Mouse (Mus musculus) midbrain, embryonic 15.5 days (tissue): ENCODE measurements around the gene Nr2e3. TPM values are rescaled to one million over a fixed set of nuclear protein-coding genes. Genes with fewer than 3 reads are reported as not detected.
"Not testable (repeated sequence)": the region's sequence is repeated elsewhere in the genome, so short reads cannot be mapped to it uniquely, and the experiment has no call there.

ENCODE experiments used
- ATAC-seq: fragments of 200-750 bp; cut with Nextera tagmentation; replicated peaks from 2 replicates; pipeline ENCODE4 v1.8.0; 2017; ENCODE audit warnings: moderate TSS enrichment
- H3K27ac ChIP-seq: fragments of 300-500 bp; sonication (generic); 2 replicates; pipeline ENCODE4 v1.5.1; 2015; ENCODE audit warnings: mild to moderate bottlenecking, inconsistent platforms
- H3K27me3 ChIP-seq: fragments of 300-500 bp; sonication (generic); replicated peaks from 2 replicates; pipeline ENCODE4 v1.6.1; 2015; ENCODE audit warnings: inconsistent platforms
- H3K36me3 ChIP-seq: fragments of 300-500 bp; sonication (generic); replicated peaks from 2 replicates; pipeline ENCODE4 v1.6.1; 2015; ENCODE audit warnings: inconsistent platforms
- H3K4me1 ChIP-seq: fragments of 300-500 bp; sonication (generic); 2 replicates; pipeline ENCODE4 v1.6.1; 2015; ENCODE audit warnings: inconsistent platforms
- H3K4me2 ChIP-seq: fragments of 300-500 bp; sonication (generic); 2 replicates; pipeline ENCODE4 v1.6.1; 2015; ENCODE audit warnings: inconsistent platforms, mild to moderate bottlenecking, moderate library complexity
- H3K4me3 ChIP-seq: fragments of 300-500 bp; sonication (generic); 2 replicates; pipeline ENCODE4 v1.5.1; 2015; ENCODE audit warnings: mild to moderate bottlenecking, inconsistent platforms
- H3K9ac ChIP-seq: fragments of 300-500 bp; sonication (generic); 2 replicates; pipeline ENCODE4 v1.6.1; 2015; ENCODE audit warnings: mild to moderate bottlenecking, inconsistent platforms
- H3K9me3 ChIP-seq: fragments of 300-500 bp; sonication (generic); 2 replicates; pipeline ENCODE4 v1.6.1; 2016; ENCODE audit warnings: inconsistent platforms
- WGBS: fragments of 180-500 bp; shearing (Covaris S2); methylation state at CpG from one replicate; pipeline ENCODE4 v1.1.7; 2015; ENCODE audit warnings: mixed read lengths; 5-methylcytosine and 5-hydroxymethylcytosine counted together
- polyA plus RNA-seq: library from polyadenylated mRNA; unstranded; fragments of >200 nt; fragmentation: Nextera tagmentation; extraction: Ambion mirVana; gene quantifications from 2 replicates; pipeline ENCODE4 v1.2.1, GENCODE M21; 2015

Gene Nr2e3
- polyA plus RNA-seq, 1 experiment from 2014 or later, result not detected

- WGBS, result 92% methylated on average over 17 of the region's 17 CpGs
- no peak overlapping the region for H3K4me3 ChIP-seq
Observed at GRCm38 (mm10) chr9:59948691-59949250, 11.7 kb downstream of the Nr2e3 start.

GRCm38 (mm10) chr9:59948226-59948625 lies 12.2 kb downstream of the Nr2e3 start:
- ATAC-seq, result no peak
- Histone ChIP-seq H3K27me3 (no peaks in the 10 kb centered on the region), H3K9me3 (no peaks in the 10 kb centered on the region), H3K27ac (no peak overlapping the region), H3K4me3 (no peak overlapping the region), H3K4me1 (no peaks in the 10 kb centered on the region), H3K9ac (no peak overlapping the region), H3K4me2 (no peak overlapping the region), H3K36me3 (no peaks in the 10 kb centered on the region)
- 72% methylated on average over 8 of the region's 8 CpGs for WGBS

More at GRCm38 (mm10) chr9:59948691-59949250, 11.7 kb downstream of the Nr2e3 start:
- no peak overlapping the region for H3K9ac ChIP-seq
- H3K36me3 ChIP-seq, result no peaks in the 10 kb centered on the region
- no peaks in the 10 kb centered on the region for H3K27me3 ChIP-seq
- H3K4me1 ChIP-seq, result no peaks in the 10 kb centered on the region
- H3K9me3 ChIP-seq, result no peaks in the 10 kb centered on the region
- no peak overlapping the region for H3K27ac ChIP-seq
- ATAC-seq, result no peak
- H3K4me2 ChIP-seq, result no peak overlapping the region

GRCm38 (mm10) chr9:59947271-59947670 lies 13.2 kb downstream of the Nr2e3 start:
- no peak overlapping the region for H3K9ac ChIP-seq
- H3K4me2 ChIP-seq, result no peak overlapping the region
- H3K36me3 ChIP-seq, result no peaks in the 10 kb centered on the region
- no peaks in the 10 kb centered on the region for H3K27me3 ChIP-seq
- WGBS, result 84% methylated on average over 8 of the region's 8 CpGs
- no peaks in the 10 kb centered on the region for H3K4me1 ChIP-seq
- H3K9me3 ChIP-seq, result no peaks in the 10 kb centered on the region
- no peak overlapping the region for H3K4me3 ChIP-seq
- no peak for ATAC-seq
- no peak overlapping the region for H3K27ac ChIP-seq

GRCm38 (mm10) chr9:59945241-59945640 lies 15.2 kb downstream of the Nr2e3 start:
- 73% methylated on average over 3 of the region's 3 CpGs for WGBS
- ATAC-seq, result no peak
- no peaks in the 10 kb centered on the region for H3K27me3 ChIP-seq
- no peaks in the 10 kb centered on the region for H3K4me1 ChIP-seq
- no peak overlapping the region for H3K4me3 ChIP-seq
- no peak overlapping the region for H3K4me2 ChIP-seq
- no peak overlapping the region for H3K27ac ChIP-seq
- H3K9me3 ChIP-seq, result no peaks in the 10 kb centered on the region
- H3K9ac ChIP-seq, result no peak overlapping the region
- no peaks in the 10 kb centered on the region for H3K36me3 ChIP-seq

GRCm38 (mm10) chr9:59943826-59944225 lies 16.6 kb downstream of the Nr2e3 start:
- no peak overlapping the region for H3K4me2 ChIP-seq
- no peak overlapping the region for H3K4me3 ChIP-seq
- H3K27me3 ChIP-seq, result no peaks in the 10 kb centered on the region
- H3K36me3 ChIP-seq, result no peaks in the 10 kb centered on the region
- no peaks in the 10 kb centered on the region for H3K4me1 ChIP-seq
- H3K9me3 ChIP-seq, result no peaks in the 10 kb centered on the region
- H3K9ac ChIP-seq, result no peak overlapping the region
- WGBS, result 89% methylated on average over 6 of the region's 6 CpGs
- no peak overlapping the region for H3K27ac ChIP-seq
- ATAC-seq, result no peak

GRCm38 (mm10) chr9:59942501-59943085 lies 17.9 kb downstream of the Nr2e3 start:
- WGBS, result 64% methylated on average over 5 of the region's 5 CpGs
- no peaks in the 10 kb centered on the region for H3K27me3 ChIP-seq
- no peaks in the 10 kb centered on the region for H3K4me1 ChIP-seq
- no peak for ATAC-seq
- no peak overlapping the region for H3K4me3 ChIP-seq
- H3K36me3 ChIP-seq, result no peaks in the 10 kb centered on the region
- H3K27ac ChIP-seq, result no peak overlapping the region
- H3K9me3 ChIP-seq, result no peaks in the 10 kb centered on the region
- no peak overlapping the region for H3K9ac ChIP-seq
- H3K4me2 ChIP-seq, result no peak overlapping the region

- no peak overlapping the region for H3K27ac ChIP-seq
- no peak overlapping the region for H3K9ac ChIP-seq
- no peaks in the 10 kb centered on the region for H3K27me3 ChIP-seq
- H3K36me3 ChIP-seq, result no peaks in the 10 kb centered on the region
- H3K4me3 ChIP-seq, result no peak overlapping the region
- no peak for ATAC-seq
- no peaks in the 10 kb centered on the region for H3K4me1 ChIP-seq
- no peak overlapping the region for H3K4me2 ChIP-seq
- H3K9me3 ChIP-seq, result no peaks in the 10 kb centered on the region
- WGBS, result 80% methylated on average over 9 of the region's 9 CpGs
Observed at GRCm38 (mm10) chr9:59941885-59942350, 18.5 kb downstream of the Nr2e3 start.

GRCm38 (mm10) chr9:59940913-59941884 lies 19.3 kb downstream of the Nr2e3 start:
- WGBS, result 81% methylated on average over 12 of the region's 12 CpGs
- no peak overlapping the region for H3K9ac ChIP-seq
- H3K36me3 ChIP-seq, result no peaks in the 10 kb centered on the region
- no peak overlapping the region for H3K4me3 ChIP-seq
- H3K9me3 ChIP-seq, result no peaks in the 10 kb centered on the region
- no peak overlapping the region for H3K4me2 ChIP-seq
- ATAC-seq, result no peak
- no peaks in the 10 kb centered on the region for H3K27me3 ChIP-seq
- H3K27ac ChIP-seq, result no peak overlapping the region
- H3K4me1 ChIP-seq, result no peaks in the 10 kb centered on the region

GRCm38 (mm10) chr9:59939691-59940090 lies 20.8 kb downstream of the Nr2e3 start:
- no peaks in the 10 kb centered on the region for H3K36me3 ChIP-seq
- no peaks in the 10 kb centered on the region for H3K9me3 ChIP-seq
- no peak overlapping the region for H3K27ac ChIP-seq
- no peaks in the 10 kb centered on the region for H3K4me1 ChIP-seq
- H3K4me3 ChIP-seq, result no peak overlapping the region
- H3K27me3 ChIP-seq, result no peaks in the 10 kb centered on the region
- whole genome bisulfite sequencing, result 85% methylated on average over 2 of the region's 2 CpGs
- no peak overlapping the region for H3K9ac ChIP-seq
- H3K4me2 ChIP-seq, result no peak overlapping the region
- ATAC-seq, result no peak

- Histone ChIP-seq H3K27ac (no peak overlapping the region), H3K9ac (no peak overlapping the region), H3K4me3 (no peak overlapping the region), H3K27me3 (no peaks in the 10 kb centered on the region), H3K4me2 (no peak overlapping the region), H3K9me3 (no peaks in the 10 kb centered on the region), H3K4me1 (no peaks in the 10 kb centered on the region), H3K36me3 (no peaks in the 10 kb centered on the region)
- 81% methylated on average over 8 of the region's 8 CpGs for WGBS
- no peak for ATAC-seq
Observed at GRCm38 (mm10) chr9:59938529-59938928, 21.9 kb downstream of the Nr2e3 start.

GRCm38 (mm10) chr9:59935866-59936265 lies 24.6 kb downstream of the Nr2e3 start:
- H3K36me3 ChIP-seq, ATAC-seq, H3K4me1 ChIP-seq, H3K27me3 ChIP-seq, H3K9ac ChIP-seq, H3K4me2 ChIP-seq, H3K4me3 ChIP-seq, H3K9me3 ChIP-seq, H3K27ac ChIP-seq: not testable (repeated sequence)
- WGBS, result 84% methylated on average over 8 of the region's 8 CpGs

- H3K27me3 ChIP-seq, result no peaks in the 10 kb centered on the region
- H3K36me3 ChIP-seq, result peaks cover 8% of the 10 kb centered on the region; the same call in 1 of the 2 replicates
- no peak overlapping the region for H3K27ac ChIP-seq
- no peak overlapping the region for H3K4me2 ChIP-seq
- no peaks in the 10 kb centered on the region for H3K4me1 ChIP-seq
- no peak overlapping the region for H3K4me3 ChIP-seq
- H3K9me3 ChIP-seq, result no peaks in the 10 kb centered on the region
- no peak overlapping the region for H3K9ac ChIP-seq
- WGBS, result 85% methylated on average over 3 of the region's 3 CpGs
- no peak for ATAC-seq
Observed at GRCm38 (mm10) chr9:59930248-59930647, 30.2 kb downstream of the Nr2e3 start.
